Comparison of ENCODE assay signal across 18 mouse cellular contexts in the genomic region with DNA sequence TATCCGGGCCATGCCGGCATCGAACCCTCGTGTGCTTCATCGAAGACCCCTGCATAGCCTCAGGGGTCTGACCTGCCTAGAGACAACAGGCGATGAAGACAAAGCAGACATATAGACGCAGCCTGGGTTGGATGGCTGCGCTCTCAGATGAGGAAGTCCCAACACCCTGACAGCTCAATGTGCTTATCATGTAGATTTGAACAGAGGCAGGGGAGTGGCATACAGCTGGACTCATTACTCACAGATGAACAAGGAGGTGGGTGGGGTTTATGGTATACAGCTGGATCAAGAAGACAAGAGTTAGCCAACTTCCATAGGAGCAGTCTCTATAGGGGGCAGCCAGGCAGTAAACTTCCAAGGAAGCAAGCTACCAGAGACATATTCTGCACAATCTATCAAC. TPM values are rescaled to one million over a fixed set of nuclear protein-coding genes. Genes with fewer than 3 reads are reported as not detected.
A peak's percentile ranks its signal among the peaks of the same experiment; 100 is the strongest.
DNase-seq lines count a peak whose midpoint lies in the region; ATAC-seq and TF ChIP-seq lines count a peak whose summit lies in the region.
"Had no signal": no experiment of that assay in that cellular context is flagged by ENCODE, and none has a peak within 500 bp of the region (broad histone marks: within the 10 kb centered on the region; RNA-seq: fewer than 3 reads in every experiment).

No protein-coding gene starts in this region.

- DNase-seq in heart, adult 9 months (ENCODE audit: low spot score in 2 of 2) = no peak
- peak; percentile 75 for DNase-seq in liver, embryonic 13.5 days
- DNase-seq in stomach, postnatal 0 days (ENCODE audit: low spot score) = no peak
- DNase-seq in adipocyte (ENCODE audit: low spot score) = no peak
- no peak for DNase-seq in cerebellum, postnatal 36 days
- DNase-seq in lung, postnatal 10 days = no peak
- DNase-seq: adrenal gland, postnatal 36 days; cerebellum, adult 2 months; heart, adult 2 months; kidney, postnatal 14 days; layer of hippocampus, adult 9-11 months; left cerebral cortex, postnatal 4 days; right cerebral cortex, postnatal 14 days had no signal

- peaks cover 7% of the 10 kb centered on the region for H3K4me1 ChIP-seq in heart, embryonic 12.5 days (replicated peaks)
- peaks cover 30% of the 10 kb centered on the region for H3K4me1 ChIP-seq in erythroblast, embryonic 14.5 days (ENCODE audit: control insufficient read depth)
- H3K4me1 ChIP-seq in liver, embryonic 13.5 days (replicated peaks) = peaks cover 33% of the 10 kb centered on the region
- no peaks in the 10 kb centered on the region for H3K4me1 ChIP-seq in stomach, postnatal 0 days (replicated peaks; ENCODE audit: control insufficient read depth, insufficient read depth)
- H3K4me1 ChIP-seq: midbrain, embryonic 12.5 days had no signal

- no peak overlapping the region for H3K27ac ChIP-seq in heart, embryonic 12.5 days (ENCODE audit: poor library complexity, severe bottlenecking)
- peak overlapping the region; percentile 79 for H3K27ac ChIP-seq in liver, embryonic 13.5 days
- H3K27ac ChIP-seq in stomach, postnatal 0 days (replicated peaks) = no peak overlapping the region
- H3K27ac ChIP-seq: heart, adult 2 months; midbrain, embryonic 12.5 days had no signal

- ATAC-seq in heart, embryonic 12.5 days (ENCODE audit: insufficient number of reproducible peaks, low FRiP score) = peak; percentile 27; the same call in 1 of the 2 replicates
- peak; percentile 98 for ATAC-seq in liver, embryonic 13.5 days (ENCODE audit: low read depth)
- peak; percentile 33 for ATAC-seq in stomach, postnatal 0 days (ENCODE audit: low FRiP score, low TSS enrichment)

- no peaks in the 10 kb centered on the region for H3K36me3 ChIP-seq in heart, embryonic 12.5 days
- H3K36me3 ChIP-seq in erythroblast, embryonic 14.5 days (ENCODE audit: control insufficient read depth) = no peaks in the 10 kb centered on the region
- H3K36me3 ChIP-seq in liver, embryonic 13.5 days = no peaks in the 10 kb centered on the region
- H3K36me3 ChIP-seq in stomach, postnatal 0 days (ENCODE audit: control insufficient read depth, insufficient read depth, low read length) = no peaks in the 10 kb centered on the region
- H3K36me3 ChIP-seq: midbrain, embryonic 12.5 days had no signal

- H3K9me3 ChIP-seq in heart, embryonic 12.5 days (replicated peaks) = peaks cover 4% of the 10 kb centered on the region; the same call in 1 of the 2 replicates
- no peaks in the 10 kb centered on the region for H3K9me3 ChIP-seq in erythroblast, embryonic 14.5 days (ENCODE audit: control insufficient read depth, low read length)
- no peaks in the 10 kb centered on the region for H3K9me3 ChIP-seq in liver, embryonic 13.5 days (replicated peaks)
- no peaks in the 10 kb centered on the region for H3K9me3 ChIP-seq in stomach, postnatal 0 days (ENCODE audit: control insufficient read depth, low read length)
- H3K9me3 ChIP-seq: midbrain, embryonic 12.5 days had no signal

- TF ChIP-seq CTCF in stomach, postnatal 0 days (IDR thresholded peaks at IDR 0.05; ENCODE audit: low read depth) = no peak

- no peaks in the 10 kb centered on the region for H3K27me3 ChIP-seq in heart, embryonic 12.5 days (replicated peaks)
- H3K27me3 ChIP-seq in erythroblast, embryonic 14.5 days (ENCODE audit: control insufficient read depth) = no peaks in the 10 kb centered on the region
- H3K27me3 ChIP-seq in liver, embryonic 13.5 days = no peaks in the 10 kb centered on the region
- no peaks in the 10 kb centered on the region for H3K27me3 ChIP-seq in stomach, postnatal 0 days (ENCODE audit: control insufficient read depth, insufficient read depth, low read length)
- H3K27me3 ChIP-seq: midbrain, embryonic 12.5 days had no signal

- no peak overlapping the region for H3K4me2 ChIP-seq in heart, embryonic 12.5 days
- H3K4me2 ChIP-seq in liver, embryonic 13.5 days = peak overlapping the region; percentile 43
- H3K4me2 ChIP-seq in stomach, postnatal 0 days (replicated peaks; ENCODE audit: low read depth) = no peak overlapping the region
- H3K4me2 ChIP-seq: midbrain, embryonic 12.5 days had no signal

- H3K9ac ChIP-seq in heart, embryonic 12.5 days = no peak overlapping the region
- H3K9ac ChIP-seq in liver, embryonic 13.5 days = peak overlapping the region; percentile 37
- H3K9ac ChIP-seq in stomach, postnatal 0 days (ENCODE audit: low read length) = no peak overlapping the region
- H3K9ac ChIP-seq: midbrain, embryonic 12.5 days had no signal

- no peak for TF ChIP-seq EP300 in stomach, postnatal 0 days (optimal IDR thresholded peaks at IDR 0.05)

- 66% methylated on average over 8 of the region's 8 CpGs for WGBS in heart, embryonic 12.5 days
- 38% methylated on average over 8 of the region's 8 CpGs for WGBS in liver, embryonic 13.5 days (ENCODE audit: insufficient replicate concordance)
- 84% methylated on average over 8 of the region's 8 CpGs for WGBS in stomach, postnatal 0 days

- no peak overlapping the region for H3K4me3 ChIP-seq in heart, embryonic 12.5 days
- peak overlapping the region; percentile 4 for H3K4me3 ChIP-seq in erythroblast, embryonic 14.5 days (replicated peaks)
- H3K4me3 ChIP-seq in liver, embryonic 13.5 days (replicated peaks) = 0 out of 2 replicates have a peak overlapping the region, but pooled peaks have one; percentile 10
- H3K4me3 ChIP-seq in stomach, postnatal 0 days (ENCODE audit: low read depth, low read length) = no peak overlapping the region
- H3K4me3 ChIP-seq: heart, adult 2 months; midbrain, embryonic 12.5 days had no signal

RNA-seq across cellular contexts. Expression of gene Cela3b, which starts 8.5 kb away (rescaled TPM):
- not detected in 2 replicates for polyA plus RNA-seq in heart, embryonic 12.5 days (2016; fragmentation: Nextera tagmentation; extraction: Ambion mirVana)
- polyA plus RNA-seq in erythroblast, embryonic 14.5 days (2012) = not detected in 2 replicates
- polyA plus RNA-seq in liver, embryonic 13.5 days (2015; fragmentation: Nextera tagmentation; extraction: Ambion mirVana) = 0.17 TPM in 1 of 2 replicates, not detected in the other
- 4.1 and 4.8 TPM in 2 replicates for polyA plus RNA-seq in stomach, postnatal 0 days (2015; fragmentation: Nextera tagmentation; extraction: Ambion mirVana)
- polyA plus RNA-seq: cerebellum, adult 2 months; heart, adult 2 months; lung, embryonic 16.5 days; midbrain, embryonic 12.5 days; thymus, postnatal 0 days had no signal

RNA-seq across cellular contexts. Expression of gene 1700013G24Rik, which starts 14.2 kb away (rescaled TPM):
- not detected in 2 replicates for polyA plus RNA-seq in heart, embryonic 12.5 days (2016; fragmentation: Nextera tagmentation; extraction: Ambion mirVana)
- 0.04 TPM in 1 of 2 replicates, not detected in the other for polyA plus RNA-seq in erythroblast, embryonic 14.5 days (2012)
- not detected in 2 replicates for polyA plus RNA-seq in liver, embryonic 13.5 days (2015; fragmentation: Nextera tagmentation; extraction: Ambion mirVana)
- not detected in 2 replicates for polyA plus RNA-seq in stomach, postnatal 0 days (2015; fragmentation: Nextera tagmentation; extraction: Ambion mirVana)
- polyA plus RNA-seq: cerebellum, adult 2 months; lung, embryonic 16.5 days; midbrain, embryonic 12.5 days; thymus, postnatal 0 days had no signal

RNA-seq across cellular contexts. Expression of gene Cela3a, which starts 29.3 kb away (rescaled TPM):
- not detected in 2 replicates for polyA plus RNA-seq in heart, embryonic 12.5 days (2016; fragmentation: Nextera tagmentation; extraction: Ambion mirVana)
- polyA plus RNA-seq in erythroblast, embryonic 14.5 days (2012) = not detected in 2 replicates
- polyA plus RNA-seq in liver, embryonic 13.5 days (2015; fragmentation: Nextera tagmentation; extraction: Ambion mirVana) = not detected in 2 replicates
- not detected in 2 replicates for polyA plus RNA-seq in stomach, postnatal 0 days (2015; fragmentation: Nextera tagmentation; extraction: Ambion mirVana)
- polyA plus RNA-seq: cerebellum, adult 2 months; heart, adult 2 months; lung, embryonic 16.5 days; midbrain, embryonic 12.5 days; thymus, postnatal 0 days had no signal

RNA-seq across cellular contexts. Expression of gene Hspg2, which starts 29.7 kb away (rescaled TPM):
- 51.8 and 61.5 TPM in 2 replicates for polyA plus RNA-seq in heart, embryonic 12.5 days (2016; fragmentation: Nextera tagmentation; extraction: Ambion mirVana)
- polyA plus RNA-seq in erythroblast, embryonic 14.5 days (2012) = 0.21 and 0.26 TPM in 2 replicates
- 2.6 and 3.2 TPM in 2 replicates for polyA plus RNA-seq in liver, embryonic 13.5 days (2015; fragmentation: Nextera tagmentation; extraction: Ambion mirVana)
- polyA plus RNA-seq in stomach, postnatal 0 days (2015; fragmentation: Nextera tagmentation; extraction: Ambion mirVana) = 16.0 and 18.8 TPM in 2 replicates

Comparison
In these comparisons a context has a peak if more than half of its experiments do, and no peak if none do; other contexts are left out.
1. ATAC-seq: peak in every context shown above with its lines; median percentile 98 in liver, embryonic 13.5 days; 33 in stomach, postnatal 0 days; 27 in heart, embryonic 12.5 days.
2. H3K4me3 ChIP-seq: peak in erythroblast, embryonic 14.5 days (single experiment) and liver, embryonic 13.5 days (single experiment); none in heart, embryonic 12.5 days (single experiment) and stomach, postnatal 0 days (single experiment).